Mouse (Mus musculus) cerebellum, adult 8-10 months (tissue): ENCODE measurements around the gene Shkbp1.
A peak's percentile ranks its signal among the peaks of the same experiment; 100 is the strongest.

Experiments
- DNase-seq: peaks from one replicate; pipeline ENCODE4 v3.0.0; 2022

Gene Shkbp1

DNA sequence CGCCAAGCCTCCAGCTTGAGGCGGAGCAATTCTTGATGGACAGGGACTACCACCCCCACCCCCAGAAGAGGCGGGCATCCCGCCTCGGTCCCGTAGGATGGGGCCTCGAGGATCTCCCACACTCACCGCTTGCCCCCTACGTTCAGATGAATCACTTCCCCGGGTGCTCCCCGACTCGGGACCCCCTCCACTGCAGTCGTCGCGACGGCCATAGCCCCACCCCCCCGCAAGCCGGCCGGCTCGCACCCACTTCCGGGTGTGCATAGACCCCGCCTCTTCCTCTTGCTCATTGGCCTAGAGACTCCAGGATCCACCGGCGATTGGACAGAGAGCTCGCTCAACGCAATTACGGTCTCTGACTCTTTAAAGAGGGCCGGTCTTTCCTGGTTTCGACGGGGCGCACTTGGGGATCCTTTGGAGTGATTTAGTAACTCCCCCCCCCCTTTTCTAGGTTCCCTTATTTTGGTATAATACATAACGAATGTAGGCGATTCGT is at the start of gene Shkbp1:
Gene Shkbp1, minus strand, starts transcription at position 275 of the 496 bp plus-strand sequence.
- DNase-seq = peak; percentile 74

DNA sequence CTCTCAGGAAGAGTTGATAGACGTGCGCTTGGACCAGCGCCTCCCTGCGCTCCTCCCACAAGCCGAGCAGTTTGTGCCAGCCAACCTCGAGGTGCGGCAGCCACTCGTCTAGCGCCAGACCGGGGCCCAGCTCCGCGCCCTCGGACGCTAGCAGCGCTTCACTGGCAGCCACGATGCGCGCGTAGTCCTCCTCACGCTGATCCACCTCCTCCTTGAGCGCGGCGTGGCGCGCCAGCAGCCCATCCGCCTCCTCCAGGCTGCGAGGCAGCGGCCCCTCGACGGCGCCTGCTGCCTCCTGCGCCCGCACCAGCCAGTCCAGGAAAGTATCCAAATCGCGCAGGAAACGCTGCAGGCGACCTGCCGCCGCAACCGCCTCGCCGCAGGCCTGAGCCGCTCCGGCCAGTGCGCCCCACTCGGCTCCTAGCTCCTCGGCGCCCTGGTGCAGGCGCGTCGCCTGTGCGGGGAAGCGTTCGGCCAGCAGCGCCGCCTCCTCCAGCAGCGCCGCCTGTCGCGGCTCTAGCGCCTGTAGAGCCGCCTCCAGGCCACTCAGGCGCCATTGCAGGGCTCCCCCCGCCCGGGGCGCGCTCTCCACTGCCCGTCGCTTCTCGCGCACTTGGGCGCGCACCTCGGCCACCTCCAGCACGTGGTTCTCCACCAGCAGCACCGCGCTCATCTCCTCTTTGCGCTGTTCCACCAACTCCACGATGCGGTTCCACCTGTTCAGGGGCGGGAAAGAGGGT is 48.6 kb upstream of the Shkbp1 start:
- DNase-seq = no peak

DNA sequence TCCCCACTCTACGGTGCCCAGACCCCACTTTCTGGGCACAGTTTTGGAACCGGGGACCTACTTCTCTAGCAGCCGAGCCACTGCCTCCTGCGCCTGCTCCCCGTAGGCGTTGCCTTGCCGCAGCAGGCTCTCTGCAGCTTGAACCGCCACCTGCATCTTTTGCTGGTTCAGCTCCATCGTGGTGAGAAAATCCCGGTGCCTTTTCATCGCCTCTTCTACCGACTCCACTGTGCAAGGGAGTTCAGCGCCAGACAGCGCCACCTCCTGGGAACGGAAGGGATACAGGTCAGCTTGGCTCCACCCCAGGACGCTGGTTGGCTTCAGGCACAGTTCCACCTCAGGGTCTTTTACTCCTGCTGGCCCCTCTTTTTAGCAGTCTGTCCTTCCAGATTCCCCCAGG is 46.9 kb upstream of the Shkbp1 start:
- DNase-seq = peak; percentile 84

DNA sequence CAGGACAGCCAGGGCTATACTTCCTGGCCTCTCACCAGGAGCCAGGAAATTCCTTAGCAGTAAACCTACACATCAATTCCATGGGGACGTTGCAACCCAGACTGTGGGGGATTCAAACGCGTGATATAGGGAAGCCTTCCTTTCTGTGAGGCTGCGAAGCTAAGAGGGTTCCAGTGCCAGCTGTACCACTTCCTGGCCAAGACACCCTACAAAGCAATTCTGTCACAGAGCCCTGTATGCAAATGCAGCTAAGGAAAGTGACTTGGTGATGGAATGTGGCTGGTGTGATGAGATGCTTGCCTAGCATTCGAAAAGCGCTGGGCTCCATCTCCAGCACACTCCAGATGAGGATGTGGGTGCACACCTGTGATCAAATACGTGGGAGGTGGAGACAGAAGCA is 44.7 kb upstream of the Shkbp1 start:
- DNase-seq = no peak

DNA sequence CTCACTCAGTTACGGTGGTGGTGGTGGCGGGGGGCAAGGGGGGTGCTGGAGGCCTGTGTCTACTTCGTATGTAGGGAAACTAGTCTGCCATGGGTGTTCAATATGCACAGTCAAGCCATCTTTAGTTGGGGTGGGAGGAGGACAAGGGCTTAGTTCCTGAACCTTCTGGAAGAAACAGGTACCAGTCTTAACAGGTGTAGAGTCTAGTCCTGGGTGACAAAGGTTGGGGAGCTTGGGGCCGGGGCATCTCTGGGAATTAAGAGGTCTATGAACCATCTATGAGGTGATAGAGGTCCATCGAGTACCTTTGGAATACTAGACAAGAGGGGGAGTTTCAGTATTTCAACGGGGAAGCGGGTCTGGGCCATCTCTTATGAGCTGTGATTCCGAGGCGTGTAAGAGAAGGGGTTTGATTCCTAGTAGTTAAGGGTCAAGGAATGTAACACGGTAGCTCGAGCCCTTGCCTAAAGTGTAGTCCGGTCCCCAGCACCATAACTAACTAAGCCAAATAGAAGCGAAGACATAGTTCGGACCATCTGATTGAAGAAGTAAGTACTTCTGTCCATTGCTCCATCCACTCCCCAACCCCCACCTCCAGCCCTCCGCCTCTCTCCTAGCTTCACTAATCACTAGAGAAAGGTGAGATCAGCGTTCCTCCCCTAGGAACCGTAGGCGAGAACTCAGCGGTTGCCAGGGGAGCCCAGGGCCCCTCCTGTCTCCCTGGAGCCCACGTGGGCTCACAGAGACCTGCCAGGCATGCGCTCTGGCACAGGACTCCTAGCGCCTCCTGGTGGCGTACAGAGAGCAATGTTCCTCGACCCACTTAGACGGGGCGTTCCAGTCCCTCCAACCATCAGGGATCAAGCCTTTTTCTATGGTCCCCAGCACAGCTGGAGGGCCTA is 41.5 kb upstream of the Shkbp1 start:
- DNase-seq = no peak

DNA sequence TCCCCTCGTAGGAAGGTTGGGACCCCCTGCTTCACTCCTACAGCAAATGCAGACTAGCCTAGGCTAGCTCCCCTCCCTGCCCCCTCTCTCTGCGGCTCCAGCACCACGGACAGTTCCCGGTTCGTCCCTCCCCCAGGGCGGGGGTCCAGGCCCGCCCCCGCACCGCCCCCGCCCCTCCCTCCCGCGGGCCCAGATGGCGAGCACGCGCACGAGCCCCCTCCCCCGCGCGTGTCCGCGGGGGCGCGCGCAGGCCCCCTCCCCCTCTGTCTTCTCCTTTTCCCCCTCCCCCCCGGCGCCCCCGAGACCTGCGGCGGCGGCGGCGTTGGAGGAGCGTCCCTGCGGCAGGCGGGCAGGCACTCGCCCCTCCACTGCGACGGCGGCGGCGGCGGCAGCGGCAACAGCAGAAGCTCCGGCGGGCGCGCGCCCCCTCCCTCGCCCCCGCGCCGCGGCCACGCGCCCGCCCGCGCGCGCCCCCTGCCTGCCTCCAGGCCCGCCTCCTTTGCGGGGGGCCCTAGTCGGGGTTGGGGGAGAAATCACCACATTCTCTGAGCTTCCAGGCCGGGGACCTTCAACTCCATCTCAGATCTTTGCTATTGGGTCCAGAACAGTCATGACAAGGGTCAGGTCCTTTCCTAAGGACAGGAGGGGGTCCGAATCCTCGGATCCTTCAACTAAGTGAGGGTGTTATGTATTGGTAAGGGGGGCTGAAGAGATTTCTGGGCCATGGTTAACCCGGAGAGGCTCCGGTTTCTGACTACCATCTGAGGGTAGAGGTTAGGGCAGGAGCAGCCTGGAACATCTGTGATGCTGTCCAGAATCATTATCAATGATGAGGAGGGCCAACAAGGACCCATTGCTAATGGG is 40.6 kb upstream of the Shkbp1 start:
- peak; percentile 70 for DNase-seq

DNA sequence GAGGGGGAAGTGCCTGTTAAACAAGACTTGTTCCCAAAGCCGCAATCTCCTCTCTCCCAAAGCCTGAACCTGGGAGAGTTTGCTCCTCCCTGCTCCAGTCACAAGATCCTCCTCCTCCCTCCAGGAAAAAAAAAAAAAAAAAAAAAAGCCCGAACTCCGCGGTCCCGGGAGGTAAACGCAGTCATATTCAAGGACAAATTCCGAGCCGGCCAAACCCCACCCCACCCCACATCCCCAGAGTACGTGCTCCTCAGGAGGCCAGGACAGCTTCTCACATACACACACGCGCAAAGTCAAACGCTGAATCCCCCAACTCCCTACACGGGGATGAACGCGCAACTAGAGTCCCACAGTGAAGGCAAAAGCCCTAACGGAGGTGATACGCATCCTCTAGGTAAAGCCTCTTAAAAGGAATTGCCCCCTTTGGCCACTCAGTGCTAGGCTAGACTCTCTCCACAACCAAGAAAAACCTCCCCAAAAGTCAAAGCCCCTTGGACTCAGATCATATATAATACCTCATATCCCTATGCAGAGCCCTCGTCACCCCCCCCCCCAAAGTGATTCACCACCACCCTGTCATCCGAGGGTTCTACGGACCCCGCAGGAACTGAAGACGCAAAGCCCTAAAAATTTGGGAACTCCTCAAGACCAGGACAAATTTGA is 39.8 kb upstream of the Shkbp1 start:
- no peak for DNase-seq

DNA sequence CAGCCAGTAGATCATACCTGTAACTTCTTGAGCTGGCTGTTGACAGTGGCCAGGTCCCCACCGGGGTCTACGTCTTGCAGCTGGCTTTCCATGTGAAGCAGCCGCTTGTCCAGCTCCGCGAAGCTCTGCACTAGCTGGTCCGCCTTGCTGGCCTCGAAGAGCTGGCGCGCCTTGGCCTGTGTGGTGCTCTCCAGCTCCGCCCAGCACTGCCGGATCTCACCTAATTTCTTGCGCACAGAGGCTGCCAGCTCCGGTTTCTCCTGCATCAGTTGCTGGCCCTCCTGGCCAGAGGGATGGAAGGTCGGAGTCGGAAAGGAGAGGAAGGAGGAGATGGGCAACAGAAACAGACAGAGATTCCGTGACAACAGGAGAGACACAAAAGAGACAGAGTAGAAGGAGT is 35.6 kb upstream of the Shkbp1 start:
- no peak for DNase-seq

DNA sequence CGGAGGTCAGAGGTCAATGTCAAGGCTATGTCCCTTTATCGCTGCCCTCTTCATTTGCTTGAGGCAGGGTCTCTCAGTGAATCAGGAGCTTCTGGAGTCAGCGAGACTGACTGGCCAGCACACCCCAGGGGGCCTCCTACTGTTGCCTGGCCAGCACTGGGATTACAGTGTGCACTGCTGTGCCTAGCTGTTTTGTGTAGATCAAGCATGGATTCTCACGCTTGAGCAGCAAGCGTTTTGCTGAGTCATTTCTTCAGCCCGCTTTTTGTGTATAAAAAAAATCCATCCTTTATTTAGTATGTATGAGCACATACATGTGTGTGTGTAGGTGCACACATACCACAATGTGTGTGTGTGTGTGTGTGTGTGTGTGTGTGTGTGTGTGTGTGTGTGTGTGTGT is 33.4 kb upstream of the Shkbp1 start:
- no peak for DNase-seq

DNA sequence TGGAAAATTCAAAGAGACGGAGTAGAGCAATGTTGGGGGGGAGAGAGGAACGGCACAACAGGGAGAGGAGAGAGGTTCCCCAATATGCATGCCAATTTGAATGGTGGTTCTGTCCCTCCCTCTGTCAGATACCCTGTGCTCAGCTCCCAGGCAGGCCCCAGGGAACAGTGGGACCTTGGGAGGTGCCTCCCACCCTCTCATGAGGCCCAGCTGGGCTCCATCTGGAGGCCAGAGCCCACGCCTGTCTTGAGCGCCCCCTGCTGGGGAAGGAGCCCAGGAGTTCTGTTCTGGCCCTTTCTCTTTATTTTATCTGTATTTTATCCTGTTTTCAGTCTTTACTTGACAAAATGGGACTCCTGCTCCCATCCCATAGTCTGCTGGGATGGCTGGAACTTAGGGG is 28.9 kb upstream of the Shkbp1 start:
- no peak for DNase-seq

DNA sequence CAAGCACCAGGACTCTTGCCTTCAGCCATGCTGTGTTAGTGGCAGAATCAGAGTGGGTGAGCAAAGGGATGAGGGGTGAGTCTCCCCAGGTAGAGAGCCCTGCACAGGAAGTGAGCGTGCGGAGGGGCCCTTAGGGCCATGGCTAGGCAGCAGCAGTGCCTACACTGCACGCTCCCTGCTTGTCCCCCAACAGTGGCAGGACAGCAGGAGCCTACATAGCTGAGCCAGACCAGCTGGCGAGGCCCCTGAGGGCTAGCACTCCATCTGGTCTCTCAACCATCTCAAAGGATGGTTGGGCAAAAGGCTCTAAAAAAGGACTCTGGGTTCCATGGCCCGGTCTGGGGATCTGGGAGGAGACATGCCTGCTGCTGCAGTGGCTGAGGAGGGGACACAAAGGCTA is 28.3 kb upstream of the Shkbp1 start:
- DNase-seq = peak; percentile 69

DNA sequence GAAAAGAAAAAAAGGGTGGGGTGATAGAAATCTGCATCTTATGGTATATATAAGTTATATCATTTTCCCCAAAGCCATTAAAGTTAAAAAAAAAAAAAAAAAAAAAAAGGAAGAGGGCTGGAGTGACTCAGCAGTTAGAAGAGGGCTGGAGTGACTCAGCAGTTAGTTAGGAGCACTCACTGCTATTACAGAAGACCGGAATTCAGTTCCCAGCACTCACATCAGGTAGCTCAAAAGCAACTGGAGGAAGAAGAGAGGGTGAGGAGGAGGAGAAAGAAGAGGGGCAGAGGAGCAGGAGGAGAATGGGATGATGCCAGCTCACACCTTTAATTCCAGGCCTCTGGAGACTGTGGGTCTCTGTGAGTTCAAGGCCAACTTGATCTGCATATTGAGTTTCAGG is 27.4 kb upstream of the Shkbp1 start:
- DNase-seq = no peak

DNA sequence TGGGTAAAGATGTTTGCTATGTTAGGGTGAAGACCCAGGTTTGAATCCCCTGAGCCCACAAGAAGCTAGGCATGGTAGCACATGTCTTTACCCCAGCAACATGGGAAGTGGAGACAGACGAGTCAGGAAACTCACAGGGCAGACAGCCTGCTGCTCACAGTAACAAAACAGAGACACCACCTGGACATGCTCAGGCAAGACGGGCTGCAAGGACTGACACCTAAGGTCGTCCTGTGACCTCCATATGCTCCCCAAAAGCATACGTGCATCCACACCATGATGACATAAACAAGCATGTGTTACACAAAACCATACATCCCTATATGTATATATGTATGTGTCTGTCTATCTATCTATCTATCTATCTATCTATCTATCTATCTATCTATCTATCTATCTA is 25.7 kb upstream of the Shkbp1 start:
- DNase-seq = no peak

DNA sequence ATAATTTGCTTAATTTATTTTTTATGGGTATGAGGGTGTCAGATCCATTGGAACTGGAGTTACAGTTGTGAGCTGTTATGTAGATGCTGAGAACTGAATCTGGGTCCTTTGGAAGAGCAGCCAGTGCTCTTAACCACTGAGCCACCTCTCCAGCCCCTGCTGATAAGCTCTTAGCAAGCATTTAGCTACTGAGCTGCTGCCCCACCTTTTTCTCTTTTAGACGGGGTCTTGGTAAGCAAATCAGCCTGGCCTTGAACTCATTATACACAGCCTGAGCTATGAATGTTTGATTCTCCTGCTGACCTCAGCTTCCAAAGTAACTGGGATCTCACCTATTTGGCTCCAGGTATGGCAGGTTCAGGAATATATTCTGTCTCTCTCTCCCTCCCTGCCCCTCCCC is 25.2 kb upstream of the Shkbp1 start:
- no peak for DNase-seq

DNA sequence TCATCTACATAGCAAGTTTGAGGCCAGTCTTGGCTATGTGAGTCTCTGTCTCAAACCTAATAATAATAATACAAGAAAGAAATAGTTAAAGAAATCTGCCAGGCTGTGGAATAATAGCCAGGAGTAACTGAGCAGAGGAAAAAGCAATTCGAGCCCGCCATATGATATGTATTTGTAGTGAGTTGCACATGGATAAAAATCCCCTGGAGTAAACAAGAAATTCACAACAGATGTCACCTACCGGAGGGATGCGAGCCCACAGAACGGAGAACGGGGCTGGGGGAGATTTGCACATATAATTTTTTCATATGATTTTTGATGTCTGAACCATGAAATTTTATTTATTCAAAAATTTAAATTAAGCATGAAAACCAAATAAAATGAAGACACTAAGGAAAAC is 24.0 kb upstream of the Shkbp1 start:
- DNase-seq = no peak

DNA sequence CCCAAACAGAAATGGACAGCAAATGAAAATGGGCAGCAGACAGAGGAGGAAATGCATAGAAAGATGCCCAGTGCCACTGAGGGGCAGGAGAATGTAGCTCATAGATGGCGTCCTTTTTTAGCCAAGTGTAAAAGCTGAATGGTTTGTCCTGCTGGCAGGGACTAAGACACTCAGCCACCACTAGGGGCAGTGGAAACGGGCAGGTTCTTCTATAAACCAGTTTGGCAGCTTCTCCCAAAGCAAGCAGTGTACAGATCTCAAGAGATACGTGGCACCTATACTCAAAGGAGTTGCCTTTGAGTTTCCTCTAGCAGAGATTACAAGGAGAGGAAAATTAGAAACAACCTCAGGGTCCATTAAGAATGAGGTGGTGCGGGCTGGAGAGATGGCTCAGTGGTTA is 22.6 kb upstream of the Shkbp1 start:
- DNase-seq = no peak

DNA sequence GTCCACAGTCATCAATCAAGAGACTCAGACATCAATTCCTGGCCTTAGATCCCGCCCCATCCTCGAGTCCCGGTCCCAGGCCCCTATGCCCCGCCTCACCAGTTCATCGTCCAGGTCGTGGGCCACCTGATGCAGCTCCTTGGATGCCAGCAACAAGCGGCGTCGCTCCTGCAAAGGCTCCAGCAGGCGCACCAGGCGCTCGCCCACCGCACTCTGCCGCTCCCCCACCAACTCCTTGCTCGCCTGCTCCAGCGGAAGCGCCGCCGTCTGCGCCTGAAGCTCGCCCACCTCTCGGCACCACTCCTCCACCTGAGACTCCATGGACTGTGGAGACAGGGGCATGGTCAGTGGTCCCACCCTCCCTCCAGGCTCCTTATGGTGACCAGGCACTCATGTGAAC is 19.5 kb upstream of the Shkbp1 start:
- no peak for DNase-seq

DNA sequence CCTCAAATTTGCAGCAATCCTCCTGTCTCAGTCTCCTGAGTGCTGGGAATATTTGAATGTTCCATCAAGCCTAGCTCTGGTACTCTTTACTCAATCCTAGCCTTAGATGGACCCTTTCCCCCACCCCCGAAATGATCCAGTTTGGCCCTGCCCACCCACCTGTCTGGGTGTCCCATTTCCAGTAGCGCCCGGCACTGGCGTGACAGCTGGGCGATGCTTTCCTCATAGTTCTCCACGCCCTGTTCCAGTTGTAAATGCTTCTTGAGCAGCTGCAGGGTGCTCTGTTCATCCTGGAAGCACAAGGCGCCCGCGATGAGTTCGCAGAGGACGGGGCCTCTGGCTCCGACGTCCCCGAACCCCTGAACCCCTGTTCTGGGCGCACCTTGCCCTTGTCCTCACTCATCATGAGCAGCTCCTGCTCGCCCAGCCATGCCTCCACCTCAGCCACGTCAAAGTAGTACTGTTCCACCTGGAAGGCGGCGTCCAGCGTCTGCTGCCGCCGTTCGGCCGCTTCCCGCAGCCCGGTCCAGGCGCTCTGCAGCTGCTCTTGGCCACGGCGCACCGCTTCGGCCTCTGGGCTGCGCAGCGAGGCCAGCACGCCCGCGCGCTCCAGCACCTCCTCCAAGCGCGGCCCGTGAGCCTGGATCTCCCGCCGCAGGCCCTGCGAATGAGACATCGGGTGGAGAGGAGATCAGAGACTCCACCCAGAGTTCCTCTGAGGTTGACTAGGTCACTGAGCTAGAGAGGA is 16.1 kb upstream of the Shkbp1 start:
- no peak for DNase-seq

DNA sequence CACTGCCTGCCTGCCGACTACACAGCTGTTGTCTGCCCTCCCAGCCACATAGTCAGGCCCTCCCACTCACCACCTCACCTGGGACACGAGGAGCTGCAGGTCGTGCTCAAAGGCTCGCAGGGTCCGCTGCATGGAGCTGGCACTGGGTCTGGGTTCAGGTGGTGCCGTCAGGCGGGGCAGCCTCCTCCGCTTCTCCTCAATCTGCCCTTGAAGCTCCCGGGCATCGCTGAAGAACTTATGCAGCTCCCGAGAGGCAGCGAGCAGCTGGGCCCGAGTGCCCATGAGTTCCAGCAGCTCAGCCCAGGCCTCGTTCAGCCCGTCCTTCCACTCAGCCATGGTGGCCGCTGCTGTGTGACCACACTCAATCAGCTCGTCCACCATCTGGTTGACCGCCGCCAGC is 13.3 kb upstream of the Shkbp1 start:
- no peak for DNase-seq

DNA sequence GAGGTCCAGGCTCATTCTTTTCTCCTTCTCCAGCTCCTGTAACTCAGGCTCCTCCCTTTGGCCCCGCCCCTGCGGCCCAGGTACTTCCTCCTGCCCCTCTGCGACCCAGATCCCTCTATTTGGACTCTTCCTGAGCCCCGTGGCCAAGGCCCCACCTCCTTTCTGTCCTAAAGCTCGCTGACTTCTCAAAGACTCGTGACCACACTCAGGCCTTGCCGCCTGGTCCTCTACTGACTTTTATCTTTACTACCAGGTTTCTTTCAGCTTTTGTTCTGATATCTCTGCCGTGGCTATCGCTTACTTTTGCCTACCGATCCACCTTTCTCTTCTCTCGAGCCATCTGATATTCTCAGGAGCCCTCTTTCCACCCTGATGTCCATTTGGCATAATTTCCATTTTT is 12.2 kb upstream of the Shkbp1 start:
- DNase-seq = no peak

DNA sequence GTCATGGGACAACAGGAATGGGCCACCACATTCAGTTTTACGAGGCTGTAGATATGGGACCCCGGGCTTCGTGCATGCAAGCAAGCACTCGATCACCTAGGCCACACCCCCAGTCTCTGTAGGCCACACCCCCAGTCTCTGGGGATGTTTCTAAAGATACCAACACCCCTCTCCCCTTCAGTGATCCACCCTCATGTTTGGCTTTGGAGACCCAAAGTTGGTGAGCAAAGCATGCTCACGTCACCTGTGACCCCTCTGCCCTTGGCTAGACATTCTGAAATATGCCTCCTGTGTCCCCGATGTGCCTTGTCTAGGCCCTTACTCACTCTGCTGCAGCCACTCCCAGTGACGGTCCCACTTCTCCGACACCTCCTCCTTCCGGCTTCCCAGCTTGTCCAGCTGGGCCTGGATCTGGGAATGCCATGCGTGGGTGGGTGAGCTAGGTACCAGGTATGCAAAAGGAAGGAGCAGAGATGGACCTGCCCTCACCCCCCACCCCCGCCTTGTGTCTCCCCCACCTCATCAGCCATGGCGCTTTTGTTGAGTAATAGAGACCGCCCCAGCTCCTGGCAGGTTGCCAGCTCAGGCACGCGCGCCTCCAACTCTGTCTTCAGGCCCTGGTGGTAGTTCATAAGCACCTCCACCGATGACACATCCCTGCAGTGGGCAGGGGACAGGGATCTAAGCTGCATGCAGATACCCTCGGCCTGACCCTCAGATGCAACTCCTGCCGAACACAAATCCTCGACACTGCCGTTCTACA is 10.4 kb upstream of the Shkbp1 start:
- no peak for DNase-seq
